Mouse (Mus musculus) liver, adult 2 months (tissue): ENCODE measurements at regions not wholly inside any gene's neighbourhood (a gene's known extent, or its start where the extent isn't known, plus 50 kb on each side); places are given as distances from the start of the nearest gene placed in this dataset.

Experiments used
- CTCF ChIP-seq: fragments of 200-500 bp; IDR thresholded peaks from 2 replicates; pipeline ENCODE4 v1.5.1; 2011; ENCODE audit warnings: low read depth, low read length, control low read depth
- POLR2A ChIP-seq: fragments of 200-500 bp; IDR thresholded peaks from 2 replicates; pipeline ENCODE4 v1.6.1; 2011; ENCODE audit warnings: low read length, control low read depth; ENCODE audit not compliant: insufficient read depth; ENCODE audit errors: extremely low read depth

DNA sequence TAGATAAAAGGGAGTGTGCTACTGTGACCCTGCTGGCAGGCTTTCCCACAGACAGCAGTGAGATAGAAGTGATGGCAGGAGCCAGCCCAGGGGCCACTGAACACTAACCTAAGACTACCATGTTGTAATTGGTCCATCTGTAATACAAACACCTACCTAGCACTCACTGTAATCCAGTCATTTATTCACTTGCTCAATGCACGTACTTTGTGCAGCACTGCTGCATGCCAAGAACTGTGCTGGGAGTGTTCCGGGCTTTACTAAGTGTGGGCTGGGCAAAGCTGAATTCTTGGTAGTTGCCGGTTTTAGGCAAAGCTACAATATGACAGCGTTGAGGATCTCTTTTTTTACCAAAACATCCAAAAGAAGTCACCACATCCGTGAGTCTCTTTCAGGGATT lies 172.1 kb downstream of the Srek1 start:
- TF ChIP-seq CTCF, result no peak
- TF ChIP-seq POLR2A, result no peak
